16 mouse cellular contexts compared by ENCODE assay signal in genomic region chr10:5167481-5167880, GRCm38 (mm10).
"Had no signal": no experiment of that assay in that cellular context is flagged by ENCODE, and none has a peak within 500 bp of the region (broad histone marks: within the 10 kb centered on the region; RNA-seq: fewer than 3 reads in every experiment).

No protein-coding gene starts in this region.

- H3K4me3 ChIP-seq: limb, embryonic 13.5 days; liver, embryonic 15.5 days; megakaryocyte, embryonic 14.5 days; midbrain, embryonic 15.5 days; neural tube, embryonic 12.5 days had no signal

- H3K4me2 ChIP-seq: limb, embryonic 13.5 days; liver, embryonic 11.5 days; liver, embryonic 15.5 days; midbrain, embryonic 11.5 days; midbrain, embryonic 15.5 days; neural tube, embryonic 12.5 days had no signal

- H3K36me3 ChIP-seq: neural tube, embryonic 12.5 days had no signal

- H3K4me1 ChIP-seq: midbrain, embryonic 15.5 days; neural tube, embryonic 12.5 days had no signal

- H3K9me3 ChIP-seq: liver, embryonic 15.5 days; midbrain, embryonic 15.5 days; neural tube, embryonic 12.5 days had no signal

- ATAC-seq: lung, postnatal 0 days; midbrain, embryonic 15.5 days had no signal

- H3K27me3 ChIP-seq: limb, embryonic 13.5 days; liver, embryonic 15.5 days; megakaryocyte, embryonic 14.5 days; midbrain, embryonic 15.5 days; neural tube, embryonic 12.5 days had no signal

- H3K9ac ChIP-seq: limb, embryonic 13.5 days; liver, embryonic 15.5 days; midbrain, embryonic 15.5 days; neural tube, embryonic 12.5 days had no signal

- H3K27ac ChIP-seq: kidney, postnatal 0 days; limb, embryonic 13.5 days; liver, embryonic 15.5 days; macrophage; midbrain, embryonic 15.5 days; neural tube, embryonic 12.5 days; stomach, postnatal 0 days had no signal

- DNase-seq: kidney, postnatal 36 days; layer of hippocampus, adult 9-11 months; left cerebral cortex, postnatal 4 days; lung, adult 2 months; thymus, postnatal 4 days had no signal
